Mouse (Mus musculus) liver, postnatal 0 days (tissue): ENCODE measurements around the gene Arpc1a.

Experiments
- CTCF ChIP-seq: sonication (generic); IDR thresholded peaks from 2 replicates; pipeline ENCODE4 v1.5.1; 2016; ENCODE audit warnings: antibody characterized with exemption, low read depth
- EP300 ChIP-seq: IDR thresholded peaks from 2 replicates; pipeline ENCODE4 v1.6.1; 2016; ENCODE audit warnings: antibody characterized with exemption, low read depth, mild to moderate bottlenecking

DNA sequence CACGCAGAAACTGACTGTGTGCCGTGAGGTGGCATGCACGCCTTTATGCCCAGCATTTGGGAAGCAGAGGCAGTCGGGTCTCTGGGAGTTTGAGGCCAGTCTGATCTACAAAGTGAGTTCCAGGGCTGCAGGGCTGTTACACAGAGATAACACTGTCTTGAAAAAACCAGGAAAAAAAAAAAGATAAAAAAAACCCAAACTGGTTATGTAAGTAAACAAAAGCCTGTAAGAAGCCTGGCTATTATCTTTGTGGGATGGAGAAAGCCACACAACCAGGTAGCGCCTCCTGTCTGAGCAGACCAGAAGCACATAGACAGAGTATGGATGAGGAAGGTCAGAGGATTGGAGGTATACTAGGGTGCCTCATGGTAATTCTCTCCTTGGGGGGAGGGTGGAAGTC, 69.1 kb downstream of the Arpc1a start:
- TF ChIP-seq CTCF (peak; percentile 32), EP300 (peak; percentile 61; the same call in 1 of the 2 replicates)
